Comparison of ENCODE assay signal across 15 mouse cellular contexts in the genomic region with DNA sequence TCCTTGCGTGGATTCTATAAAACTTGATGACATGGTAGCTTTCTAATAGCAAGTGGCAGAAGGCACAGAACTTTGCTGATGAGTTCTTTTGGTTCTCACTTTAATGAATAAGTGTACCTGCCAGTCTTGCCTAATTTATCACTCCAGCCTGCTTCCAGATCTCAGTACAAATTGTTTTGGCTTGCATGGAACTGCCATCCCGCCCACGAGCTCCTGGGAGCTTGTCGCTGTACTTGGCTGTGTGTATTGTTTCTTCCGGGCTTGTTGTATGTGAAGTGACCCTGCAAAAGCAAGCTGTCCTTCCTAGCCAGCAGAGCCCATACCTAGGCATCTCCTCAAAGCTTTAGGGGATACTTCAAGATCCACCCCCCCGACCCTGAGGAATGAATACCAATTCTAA.
DNase-seq lines count a peak whose midpoint lies in the region; ATAC-seq and TF ChIP-seq lines count a peak whose summit lies in the region.
"Had no signal": no experiment of that assay in that cellular context is flagged by ENCODE, and none has a peak within 500 bp of the region (broad histone marks: within the 10 kb centered on the region; RNA-seq: fewer than 3 reads in every experiment).

No protein-coding gene starts in this region.

- no peak overlapping the region for H3K4me2 ChIP-seq in midbrain, embryonic 15.5 days
- H3K4me2 ChIP-seq: heart, embryonic 12.5 days; hindbrain, embryonic 15.5 days; limb, embryonic 12.5 days; liver, embryonic 13.5 days; midbrain, embryonic 13.5 days had no signal

- no peaks in the 10 kb centered on the region for H3K27me3 ChIP-seq in midbrain, embryonic 15.5 days (replicated peaks)
- H3K27me3 ChIP-seq: heart, embryonic 12.5 days; hindbrain, embryonic 15.5 days; limb, embryonic 12.5 days; liver, embryonic 13.5 days; midbrain, embryonic 13.5 days had no signal

- peak in 1 of 2 experiments; percentile 47 for DNase-seq in layer of hippocampus, adult 2 months (ENCODE audit: low spot score in 2 of 2)
- DNase-seq in layer of hippocampus, postnatal 10 days (ENCODE audit: low spot score in 2 of 2), result no peak
- DNase-seq in cerebellum, adult 11 months, result peak; percentile 17
- peak; percentile 61 to 63 for DNase-seq in cerebellum, adult 18-20 months
- peak; percentile 49 to 62 for DNase-seq in cerebellum, postnatal 36 days
- no peak for DNase-seq in urinary bladder, postnatal 36 days (ENCODE audit: low spot score in 2 of 2)
- DNase-seq: liver, embryonic 13.5 days had no signal

- H3K9me3 ChIP-seq in midbrain, embryonic 15.5 days, result no peaks in the 10 kb centered on the region
- H3K9me3 ChIP-seq: forebrain, embryonic 10.5 days; heart, embryonic 12.5 days; hindbrain, embryonic 15.5 days; limb, embryonic 12.5 days; liver, embryonic 13.5 days; midbrain, embryonic 13.5 days had no signal

- no peak for TF ChIP-seq CTCF in layer of hippocampus, adult 2 months (conservative IDR thresholded peaks at IDR 0.05)

- H3K4me1 ChIP-seq in midbrain, embryonic 15.5 days, result peaks cover 7% of the 10 kb centered on the region; the same call in 1 of the 2 replicates

- peak overlapping the region; percentile 67 for H3K27ac ChIP-seq in layer of hippocampus, adult 2 months
- H3K27ac ChIP-seq in midbrain, embryonic 15.5 days, result no peak overlapping the region
- H3K27ac ChIP-seq: forebrain, embryonic 10.5 days; hindbrain, embryonic 15.5 days; limb, embryonic 12.5 days; liver, embryonic 13.5 days; midbrain, embryonic 13.5 days; stomach, postnatal 0 days had no signal

- H3K4me3 ChIP-seq in layer of hippocampus, adult 2 months, result no peak overlapping the region
- H3K4me3 ChIP-seq in midbrain, embryonic 15.5 days, result no peak overlapping the region
- H3K4me3 ChIP-seq: forebrain, embryonic 10.5 days; heart, embryonic 12.5 days; hindbrain, embryonic 15.5 days; limb, embryonic 12.5 days; liver, embryonic 13.5 days; midbrain, embryonic 13.5 days had no signal

- ATAC-seq in midbrain, embryonic 15.5 days (replicated peaks), result no peak
- ATAC-seq: intestine, postnatal 0 days had no signal

- 79% methylated on average over 6 of the region's 6 CpGs for WGBS in midbrain, embryonic 15.5 days

- no peaks in the 10 kb centered on the region for H3K36me3 ChIP-seq in midbrain, embryonic 15.5 days (replicated peaks)
- H3K36me3 ChIP-seq: forebrain, embryonic 10.5 days; heart, embryonic 12.5 days; hindbrain, embryonic 15.5 days; liver, embryonic 13.5 days; midbrain, embryonic 13.5 days had no signal

- no peak overlapping the region for H3K9ac ChIP-seq in midbrain, embryonic 15.5 days
- H3K9ac ChIP-seq: heart, embryonic 12.5 days; hindbrain, embryonic 15.5 days; limb, embryonic 12.5 days; liver, embryonic 13.5 days; midbrain, embryonic 13.5 days had no signal

Comparison
In these comparisons a context has a peak if more than half of its experiments do, and no peak if none do; other contexts are left out.
1. DNase-seq: peak in cerebellum, adult 11 months (single experiment), cerebellum, adult 18-20 months (2 of 2) and cerebellum, postnatal 36 days (2 of 2); none in layer of hippocampus, postnatal 10 days (0 of 2) and urinary bladder, postnatal 36 days (0 of 2).